Mouse (Mus musculus) left cerebral cortex, adult 11 months (tissue): ENCODE data around the gene Fcrlb.
A peak's percentile ranks its signal among the peaks of the same experiment; 100 is the strongest.

Experiments
- DNase-seq: peaks from one replicate; pipeline ENCODE4 v3.0.0; 2022; ENCODE audit warnings: low spot score

Gene Fcrlb

DNA sequence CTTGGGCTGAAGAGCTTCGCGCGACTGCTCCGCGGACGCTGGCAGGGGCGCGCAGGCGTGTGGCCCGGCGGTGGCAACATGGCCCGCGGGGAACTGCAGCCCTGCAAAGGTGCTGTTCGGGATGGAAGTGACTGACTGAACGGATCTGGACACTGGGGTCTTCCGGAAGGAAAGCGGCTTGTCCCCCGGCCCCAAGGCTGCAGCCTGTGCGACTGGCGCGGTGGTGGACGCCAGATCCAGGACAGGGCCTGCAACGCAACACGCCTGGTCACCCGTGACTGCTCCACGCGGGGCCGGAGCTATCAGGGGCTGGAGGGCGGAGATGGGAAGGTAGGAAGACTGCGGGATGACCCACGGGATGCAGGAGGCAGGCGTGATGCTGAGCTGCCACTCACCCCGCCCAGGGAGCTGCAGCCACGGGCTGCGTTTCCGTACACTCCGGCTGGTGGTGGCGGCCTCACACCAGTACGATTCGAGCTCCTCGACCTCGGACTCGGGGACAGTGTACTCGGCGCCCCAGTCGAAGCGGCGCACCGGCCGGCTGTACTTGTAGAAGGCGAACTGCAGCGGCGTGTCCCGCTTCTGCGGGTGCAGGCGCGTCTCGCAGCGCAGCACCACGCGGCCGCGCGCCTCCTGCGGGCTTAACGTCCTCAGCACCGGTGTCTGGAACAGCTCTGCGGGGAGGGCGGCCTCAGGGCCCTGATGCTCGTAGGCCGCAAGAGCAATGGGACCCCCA is 5.1 kb downstream of the Fcrlb start:
- no peak for DNase-seq

DNA sequence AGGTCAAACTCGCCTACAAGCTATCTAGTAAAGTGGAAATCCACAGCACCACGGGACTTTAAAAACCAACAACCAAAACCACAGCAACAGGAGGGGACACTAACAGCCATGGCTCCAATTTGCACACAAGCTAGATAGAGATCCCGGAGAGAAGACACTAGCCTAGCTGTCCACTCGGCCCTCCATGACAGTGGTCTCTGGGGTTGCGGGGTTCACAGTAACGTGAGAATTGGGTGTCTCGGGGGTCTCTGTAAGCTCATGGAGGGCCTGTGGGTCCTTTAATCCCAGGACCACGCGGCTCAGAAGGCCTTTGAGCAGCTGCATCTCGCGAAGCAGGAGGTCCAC is 5.7 kb downstream of the Fcrlb start:
- DNase-seq = no peak

DNA sequence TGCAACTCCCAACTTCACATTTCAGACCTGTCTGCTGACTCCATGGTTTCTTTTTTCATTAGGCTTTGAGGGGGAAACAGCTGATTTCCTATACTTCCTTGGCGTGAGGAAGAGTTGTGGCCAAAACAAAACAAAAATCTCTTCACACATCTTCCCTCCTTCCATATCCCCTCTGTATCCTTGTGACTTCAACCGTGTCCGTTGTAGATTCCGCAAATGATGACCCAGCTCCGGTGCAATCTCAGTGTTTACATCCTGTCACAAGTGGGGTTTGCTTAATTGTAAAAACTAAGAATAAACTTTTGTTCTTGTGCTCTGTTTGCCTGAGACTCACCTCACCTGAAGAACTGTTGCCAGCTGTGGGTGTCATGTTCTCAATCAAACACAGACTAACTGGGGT is 9.3 kb downstream of the Fcrlb start:
- DNase-seq = no peak

DNA sequence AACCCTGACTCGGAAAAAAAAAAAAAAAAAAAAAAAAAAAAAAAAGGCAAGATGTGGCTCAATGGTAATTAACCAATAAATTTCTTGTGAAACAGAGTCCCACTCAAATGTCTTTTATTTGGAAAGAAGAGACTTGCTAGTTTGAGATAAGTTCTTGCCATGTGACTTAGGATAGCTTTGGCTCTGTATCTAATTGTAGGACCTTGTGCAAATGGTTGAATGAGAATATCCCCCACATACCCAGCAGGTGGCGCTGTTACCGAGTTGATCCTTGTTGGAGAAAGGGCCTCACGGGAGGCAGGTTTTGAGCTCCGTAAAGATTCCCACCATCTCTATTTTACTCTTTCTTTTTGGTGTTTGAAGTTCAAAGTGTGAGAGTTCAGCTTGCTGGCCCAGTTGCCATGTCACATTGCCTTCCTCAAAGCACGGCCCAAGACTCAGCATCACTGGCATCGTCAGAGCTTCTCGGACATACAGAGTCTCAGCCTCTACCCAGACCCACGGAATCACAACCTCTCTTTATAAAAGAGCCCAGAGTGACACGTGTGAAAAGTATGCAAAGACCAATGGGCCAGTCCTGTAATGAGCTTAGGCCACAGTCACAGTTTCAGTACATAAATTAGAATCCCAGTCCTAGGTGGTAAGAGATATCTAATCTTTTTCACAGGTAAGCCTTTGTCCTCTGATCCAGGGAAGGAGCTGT is 11.1 kb downstream of the Fcrlb start:
- peak; percentile 73 for DNase-seq

DNA sequence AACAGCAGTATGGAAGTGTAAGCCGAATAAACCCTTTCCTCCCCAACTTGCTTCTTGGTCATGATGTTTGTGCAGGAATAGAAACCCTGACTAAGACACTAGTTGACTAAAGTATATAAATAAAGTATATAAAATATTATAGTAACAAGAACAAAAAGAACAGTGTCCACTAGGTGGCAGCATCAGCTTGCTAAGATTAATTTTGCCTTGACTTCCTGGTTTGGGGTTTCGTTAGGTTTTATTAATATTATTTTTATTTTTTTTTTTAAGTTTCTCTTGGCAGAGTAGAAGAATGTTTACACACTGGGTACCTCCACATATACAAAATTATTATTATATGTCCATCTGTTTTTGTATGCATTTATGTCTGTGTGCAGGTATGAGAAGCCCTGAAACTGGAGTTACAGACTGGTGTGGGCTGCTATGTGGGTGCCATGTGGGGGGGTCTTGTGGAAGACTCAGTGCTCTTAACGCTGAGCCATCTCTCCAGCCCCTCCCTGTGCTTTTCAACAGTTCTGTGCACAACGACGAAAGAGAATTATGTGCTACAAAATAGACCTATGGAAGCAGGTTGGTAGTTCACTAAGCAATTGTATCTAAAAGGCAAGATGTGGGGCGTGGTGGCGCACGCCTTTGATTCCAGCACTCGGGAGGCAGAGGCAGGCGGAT is 11.8 kb downstream of the Fcrlb start:
- no peak for DNase-seq

DNA sequence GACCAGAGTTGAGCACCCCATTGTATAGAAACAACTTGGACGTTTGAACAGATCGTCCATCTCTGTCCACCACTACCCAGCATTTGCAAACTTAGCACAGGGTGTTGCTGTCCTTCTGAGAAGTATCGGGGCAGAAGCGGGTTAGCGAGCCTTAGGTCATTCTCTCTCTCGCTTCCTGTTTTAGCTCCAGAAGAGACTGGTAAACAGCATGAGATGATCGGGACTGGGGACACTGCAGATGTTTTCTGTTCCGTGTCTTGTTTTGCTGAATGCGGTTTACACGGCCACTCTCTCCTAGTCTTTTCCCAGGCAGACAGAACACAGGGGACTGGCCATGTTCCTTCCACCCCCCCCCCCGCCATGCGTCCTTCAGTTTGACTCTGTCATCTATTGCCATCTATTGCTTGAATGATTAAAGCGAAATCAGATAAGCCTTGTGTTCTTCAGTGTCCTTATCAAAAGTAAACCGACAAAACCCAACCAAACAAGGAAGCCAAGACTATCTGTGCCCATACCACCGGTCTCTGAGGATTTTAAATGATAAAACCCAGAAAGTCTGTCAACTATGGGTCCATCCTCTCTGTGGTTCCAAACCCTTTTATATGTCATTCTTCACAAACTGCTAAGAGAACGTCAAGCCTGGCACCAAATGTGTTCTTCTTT is 14.2 kb downstream of the Fcrlb start:
- DNase-seq = no peak

DNA sequence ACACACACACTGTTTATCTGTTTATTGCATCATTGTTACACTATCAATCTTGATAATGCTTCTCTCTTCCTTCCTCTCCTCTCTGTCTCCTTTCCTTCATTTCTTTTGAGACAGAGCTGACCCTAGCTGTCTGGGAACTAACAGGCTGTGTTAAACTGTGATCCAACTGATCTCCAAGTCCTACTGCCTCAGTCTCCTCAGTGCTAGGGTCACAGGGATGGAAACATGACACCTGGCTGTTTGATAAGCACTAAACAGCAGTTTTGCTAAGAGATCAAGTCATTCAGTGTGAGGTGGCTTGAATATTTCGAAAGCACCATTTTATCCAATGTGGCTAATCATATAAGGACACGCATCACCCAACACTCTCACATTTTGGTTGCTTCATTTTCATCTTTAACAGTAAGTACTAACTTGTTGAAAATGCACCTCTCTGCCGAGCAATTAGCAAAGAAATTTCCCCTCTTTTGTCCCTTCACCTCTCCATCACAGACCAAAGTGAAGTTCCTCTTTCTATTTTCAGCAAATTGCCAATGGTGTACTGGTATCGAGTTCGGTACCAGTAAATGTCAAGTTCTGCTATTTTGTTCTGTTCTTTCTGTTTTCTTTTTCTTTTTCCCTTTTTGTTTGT is 16.0 kb downstream of the Fcrlb start:
- DNase-seq = no peak

DNA sequence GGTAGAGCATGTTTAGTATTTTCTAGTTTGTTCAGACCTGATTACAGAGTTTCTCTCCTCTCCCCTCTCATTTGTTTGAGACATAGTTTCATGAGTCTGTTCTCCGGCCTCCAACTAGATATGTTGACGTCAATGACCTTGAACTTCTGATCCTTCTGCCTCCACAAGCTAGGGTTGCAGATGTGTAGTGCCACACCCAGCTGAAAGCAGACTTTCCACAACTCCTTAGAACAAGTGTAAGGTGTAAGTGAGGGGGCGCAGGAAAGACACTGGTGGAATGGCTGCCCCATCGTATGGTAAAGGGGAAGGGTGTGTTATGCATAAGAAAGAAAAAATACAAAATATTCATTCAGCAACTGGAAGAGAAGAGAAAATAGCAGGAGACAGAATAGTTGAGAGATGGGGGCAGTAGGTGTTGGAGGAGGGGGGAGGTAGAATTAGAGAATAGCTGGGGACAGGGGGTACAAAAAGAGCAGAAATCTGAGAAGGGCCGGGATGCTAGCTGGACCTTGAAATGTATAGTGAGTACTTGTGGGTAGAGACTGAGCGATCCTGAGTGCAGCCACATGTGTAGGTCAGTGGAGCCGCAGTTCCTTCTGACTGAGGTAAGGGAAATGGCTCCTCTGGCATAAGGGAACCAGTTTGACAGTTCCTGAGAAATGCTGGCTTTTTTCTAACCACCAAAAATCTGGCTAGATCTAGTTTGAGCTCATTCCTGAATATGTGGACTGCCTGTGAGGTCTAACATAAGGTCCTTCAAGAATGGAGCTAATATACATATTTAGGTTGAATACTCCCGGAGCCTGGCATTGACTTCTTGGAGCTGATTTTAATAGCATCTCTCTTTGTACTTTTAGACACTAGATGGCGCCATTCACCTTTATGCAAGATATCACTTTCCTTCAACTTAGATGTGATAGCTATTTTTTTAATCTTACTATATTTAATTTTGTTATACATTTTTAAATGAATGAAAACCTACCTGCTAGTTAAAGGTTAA is 17.8 kb downstream of the Fcrlb start:
- no peak for DNase-seq

DNA sequence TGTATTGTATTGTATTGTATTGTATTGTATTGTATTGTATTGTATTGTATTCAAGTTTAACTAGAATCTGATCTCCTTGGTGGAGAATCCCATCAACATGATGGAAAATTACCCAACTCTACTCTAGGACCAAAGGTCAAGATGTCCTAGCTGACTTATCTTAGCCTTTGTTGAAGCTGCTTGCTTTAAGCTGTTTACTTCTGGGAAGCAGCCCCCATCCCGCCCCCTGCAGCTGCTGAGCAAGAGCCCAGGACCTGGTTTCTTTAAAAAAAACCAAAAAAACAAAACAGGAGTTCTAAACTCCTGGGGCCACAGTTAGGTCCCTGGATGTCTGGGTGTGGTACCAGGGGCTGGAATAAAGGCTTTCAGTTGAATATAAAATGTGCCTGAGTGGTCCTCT is 20.5 kb downstream of the Fcrlb start:
- DNase-seq = no peak

DNA sequence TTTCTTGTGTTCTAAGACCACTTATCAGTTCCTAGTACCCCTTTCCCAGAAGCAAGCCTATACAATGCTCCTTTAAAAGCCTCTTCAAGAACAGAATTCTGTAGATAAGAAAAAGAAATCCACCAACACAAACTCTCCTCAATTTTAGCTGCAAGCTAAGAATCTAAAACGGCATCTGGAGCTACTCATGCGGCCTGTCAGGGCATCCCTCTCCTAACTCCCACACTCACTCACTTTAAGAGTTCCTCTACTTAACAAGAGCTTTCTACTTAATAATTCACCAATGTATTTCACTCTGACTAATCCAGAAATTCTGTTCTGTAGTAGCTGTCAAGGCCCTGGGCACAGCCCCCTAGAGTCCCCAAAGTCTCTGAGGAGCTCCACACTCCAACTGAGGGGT is 21.1 kb downstream of the Fcrlb start:
- DNase-seq = no peak

DNA sequence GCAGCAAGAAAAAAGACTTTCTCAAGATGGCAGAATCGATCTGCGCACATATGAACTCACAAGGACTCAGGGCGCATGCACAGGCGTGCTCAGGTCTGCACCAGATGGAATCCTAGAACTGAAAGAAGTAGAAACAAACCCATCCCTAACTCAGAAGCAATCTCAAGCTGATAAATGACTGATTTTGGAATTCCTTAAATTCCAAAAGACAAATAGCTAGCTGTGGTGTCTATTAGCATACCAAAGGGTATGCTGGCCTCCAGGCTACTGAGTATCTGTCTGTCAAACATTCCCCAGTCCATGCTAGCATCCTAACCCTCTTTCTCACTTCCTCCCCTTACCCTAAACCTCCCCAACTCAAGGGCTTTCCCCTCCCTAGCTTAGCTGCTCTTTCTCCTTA is 23.4 kb downstream of the Fcrlb start:
- no peak for DNase-seq

DNA sequence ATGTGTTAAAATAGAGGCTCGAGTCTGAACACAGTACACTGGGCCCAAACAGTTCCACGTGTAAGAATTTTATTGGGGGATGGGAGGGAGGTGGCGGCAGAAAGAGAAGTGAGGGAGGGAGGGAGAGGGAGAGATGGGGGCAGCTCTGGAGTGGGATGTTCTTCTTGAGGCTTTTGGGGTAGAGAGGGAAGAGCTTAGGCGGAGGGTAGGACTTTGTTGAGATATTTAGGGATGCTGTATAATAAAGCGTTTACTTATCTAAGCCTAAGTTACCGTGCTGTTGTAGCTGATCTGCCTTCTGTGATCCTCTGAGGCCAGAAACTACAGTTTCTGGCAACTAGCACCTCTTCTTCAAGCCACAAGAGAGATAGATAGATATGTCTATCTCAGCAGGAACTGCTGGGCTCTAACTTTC is 26.7 kb downstream of the Fcrlb start:
- no peak for DNase-seq

DNA sequence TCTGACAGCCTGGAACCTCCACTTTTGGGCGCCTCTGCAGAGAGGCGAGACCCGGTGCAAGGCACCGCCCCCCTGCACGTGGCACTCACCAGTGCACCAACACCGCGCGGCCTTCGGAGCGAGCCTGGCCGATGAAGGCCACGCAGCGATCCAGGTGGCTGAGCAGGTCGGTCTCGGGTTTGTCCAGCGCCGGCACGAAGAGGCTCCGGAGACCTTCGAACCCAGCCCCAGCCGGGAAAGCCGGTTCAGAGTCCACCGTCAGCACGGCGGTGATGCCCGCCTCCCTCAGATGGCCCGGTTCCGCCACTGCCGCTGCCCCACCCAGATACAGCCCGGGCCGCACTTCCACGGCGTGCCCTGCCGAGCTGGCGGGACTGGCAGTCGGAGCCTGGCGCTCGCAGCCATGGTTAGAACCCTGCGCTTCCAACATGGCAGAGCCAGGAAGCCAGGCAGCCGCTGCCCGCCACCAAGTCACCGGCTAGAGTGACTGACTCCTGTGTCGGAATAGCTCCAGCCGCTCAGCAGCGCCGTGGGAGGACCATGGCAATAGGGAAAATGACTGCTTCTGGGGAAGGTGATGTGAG is 27.7 kb downstream of the Fcrlb start, which contains the start of the genes Gm26620 and Dusp12:
Gm26620 (plus strand) TSS at position 88 of the 584 bp plus-strand sequence.
Dusp12 (minus strand) TSS at position 563 of the 584 bp plus-strand sequence.
- peak; percentile 80 for DNase-seq

DNA sequence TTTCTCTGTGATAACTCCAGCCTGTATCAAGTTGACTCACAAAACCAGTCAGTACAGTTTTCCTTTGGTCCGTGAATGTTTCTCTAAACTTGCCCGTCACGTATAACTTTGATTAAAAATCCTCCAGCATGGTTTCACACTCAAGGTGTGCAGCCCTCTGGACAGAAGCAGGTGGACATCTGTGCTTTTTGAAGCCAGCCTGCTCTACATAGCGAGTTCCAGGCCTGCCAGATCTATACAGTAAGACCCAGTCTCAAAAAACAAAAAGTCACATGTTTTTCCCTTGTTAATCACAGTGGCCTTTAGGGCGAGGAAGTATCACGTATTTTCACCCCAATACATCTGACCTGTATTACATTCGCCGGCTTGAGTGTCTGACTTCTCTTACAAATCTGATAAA is 28.4 kb downstream of the Fcrlb start:
- no peak for DNase-seq

DNA sequence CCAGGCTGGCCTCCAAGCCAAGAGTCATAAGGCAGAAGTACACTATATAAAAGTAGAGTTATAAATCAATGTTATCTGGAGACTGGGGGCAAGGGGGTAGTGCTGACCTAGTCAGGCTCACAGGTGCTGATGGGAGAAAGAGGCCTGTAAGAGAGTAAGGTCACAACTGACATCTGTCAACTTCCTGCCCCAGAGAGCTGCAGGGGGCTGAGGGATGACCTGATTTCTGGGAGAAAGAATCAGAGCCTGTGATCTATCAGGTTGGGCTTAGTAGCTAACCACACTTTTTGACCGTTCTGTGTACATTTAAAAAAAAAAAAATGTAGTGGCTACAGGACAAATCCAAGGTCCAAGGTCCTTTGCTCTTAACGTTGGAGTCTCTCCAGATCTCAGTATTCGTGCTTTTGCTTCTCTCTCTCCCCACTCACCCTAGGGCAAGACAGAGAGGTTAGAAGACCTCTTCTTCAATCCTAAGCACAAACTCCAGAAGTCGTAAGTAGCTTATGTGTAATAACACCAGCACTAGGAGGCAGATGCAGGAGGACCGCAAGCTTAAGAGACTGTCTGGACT is 29.7 kb downstream of the Fcrlb start:
- DNase-seq = no peak

DNA sequence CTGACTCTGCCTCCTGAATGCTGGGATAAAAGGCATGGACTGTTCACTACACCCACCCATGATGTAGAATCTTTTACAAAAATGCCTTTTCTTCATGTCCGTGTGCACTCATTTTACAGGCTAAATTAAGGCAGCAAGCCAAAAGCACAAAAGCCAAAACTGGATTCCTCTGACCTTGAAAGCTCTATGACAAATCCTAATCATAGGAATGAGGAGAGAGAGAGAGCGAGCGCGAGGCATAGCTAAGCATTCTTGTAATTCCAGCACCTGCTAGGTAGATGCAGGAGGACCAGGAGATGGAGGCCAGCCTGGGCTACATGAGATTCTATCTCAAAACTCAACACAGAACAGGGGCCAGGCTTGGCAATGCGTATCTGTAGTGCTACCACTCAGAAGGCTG is 35.8 kb downstream of the Fcrlb start:
- no peak for DNase-seq

DNA sequence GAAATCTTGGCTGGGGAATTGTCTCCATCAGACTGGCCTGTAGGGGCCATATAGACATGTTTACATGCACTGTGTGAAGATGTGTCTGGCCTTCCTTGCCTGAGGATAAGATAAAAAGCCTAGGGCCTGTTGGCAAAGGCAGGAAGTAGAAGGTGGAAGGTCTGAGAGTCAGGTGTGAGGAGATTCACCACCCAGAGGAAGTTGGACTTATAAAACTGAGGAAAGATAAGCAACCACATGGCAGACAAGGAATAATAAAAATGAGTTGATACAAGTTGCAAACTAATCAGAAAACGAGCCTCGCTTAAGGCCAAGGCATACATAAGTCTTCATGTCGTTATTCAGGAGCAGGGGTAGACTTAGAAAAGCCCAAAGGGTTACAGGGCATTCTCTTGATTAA is 37.1 kb downstream of the Fcrlb start:
- DNase-seq = no peak

DNA sequence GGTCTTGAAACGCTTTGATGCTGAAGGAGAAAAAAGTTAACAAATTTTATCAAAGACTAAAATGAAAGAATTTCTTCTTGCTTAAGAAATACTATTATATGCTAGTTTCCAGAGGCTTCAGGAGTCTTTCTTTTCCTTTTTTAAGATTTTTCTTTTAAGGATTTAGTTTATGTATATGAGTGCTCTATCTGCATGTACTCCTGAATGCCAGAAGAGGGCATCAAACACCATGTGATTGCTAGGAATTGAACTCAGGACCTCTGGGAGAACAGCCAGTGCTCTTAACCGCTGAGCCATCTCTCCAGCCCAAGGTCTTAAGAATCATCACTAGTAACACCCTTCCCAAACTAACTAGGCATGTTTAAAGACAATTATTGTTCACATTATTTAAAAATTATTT is 40.8 kb downstream of the Fcrlb start:
- DNase-seq = no peak

DNA sequence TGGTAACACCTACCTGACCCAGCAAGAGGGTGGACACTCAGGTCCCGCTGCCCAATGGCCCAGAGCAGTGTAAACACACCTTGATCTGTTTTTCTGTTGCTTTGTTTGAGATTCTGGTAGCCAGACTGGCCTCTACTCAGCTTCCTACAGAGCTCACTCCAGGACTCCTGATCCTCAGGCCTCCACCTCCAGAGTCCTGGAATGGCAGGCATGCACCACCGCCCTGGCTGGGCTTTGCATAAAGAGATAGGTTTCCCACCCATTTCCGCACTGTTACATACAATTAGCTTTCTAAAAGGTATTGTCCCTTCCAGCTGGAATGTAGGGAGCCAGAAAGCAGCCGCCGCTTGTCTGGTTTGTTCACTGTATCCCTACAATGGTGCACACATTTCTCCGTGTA is 41.3 kb downstream of the Fcrlb start:
- no peak for DNase-seq

DNA sequence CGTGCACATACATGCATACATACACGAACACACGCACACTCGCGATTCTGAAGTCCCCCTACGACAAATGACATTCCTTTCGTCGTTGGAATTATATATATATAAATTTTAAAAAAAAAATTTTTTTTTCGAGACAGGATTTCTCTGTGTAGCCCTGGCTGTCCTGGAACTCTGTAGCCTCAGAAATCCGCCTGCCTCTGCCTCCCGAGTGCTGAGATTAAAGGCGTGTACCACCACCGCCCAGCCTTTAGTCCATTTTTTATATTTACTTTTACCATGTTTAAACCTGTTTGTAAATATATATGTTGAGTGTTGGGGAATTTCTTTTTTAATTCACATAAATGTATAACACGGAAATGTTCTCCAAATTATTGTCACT is 43.8 kb downstream of the Fcrlb start:
- no peak for DNase-seq
